8 mouse cellular contexts compared by ENCODE assay signal in the genomic region with DNA sequence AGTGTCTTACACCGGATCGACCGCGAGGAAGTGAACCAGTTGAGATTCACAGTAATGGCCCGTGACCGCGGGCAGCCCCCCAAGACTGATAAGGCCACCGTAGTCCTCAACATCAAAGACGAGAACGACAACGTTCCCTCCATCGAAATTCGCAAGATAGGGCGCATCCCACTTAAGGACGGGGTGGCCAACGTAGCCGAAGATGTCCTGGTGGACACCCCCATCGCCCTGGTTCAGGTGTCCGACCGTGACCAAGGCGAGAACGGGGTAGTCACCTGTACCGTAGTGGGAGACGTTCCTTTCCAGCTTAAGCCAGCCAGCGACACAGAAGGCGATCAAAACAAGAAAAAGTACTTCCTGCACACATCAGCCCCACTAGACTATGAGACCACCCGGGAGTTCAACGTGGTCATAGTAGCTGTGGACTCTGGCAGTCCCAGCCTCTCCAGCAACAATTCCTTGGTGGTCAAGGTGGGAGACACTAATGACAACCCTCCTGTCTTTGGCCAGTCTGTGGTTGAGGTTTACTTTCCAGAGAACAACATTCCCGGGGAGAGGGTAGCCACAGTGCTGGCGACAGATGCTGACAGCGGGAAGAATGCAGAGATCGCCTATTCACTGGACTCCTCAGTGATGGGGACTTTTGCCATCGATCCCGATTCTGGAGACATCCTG. TPM values are rescaled to one million over a fixed set of nuclear protein-coding genes. Genes with fewer than 3 reads are reported as not detected.
DNase-seq lines count a peak whose midpoint lies in the region; ATAC-seq and TF ChIP-seq lines count a peak whose summit lies in the region.

No protein-coding gene starts in this region.

- 7% methylated on average over 34 of the region's 34 CpGs for WGBS in heart, adult 2 months
- WGBS in thymus, adult 2 months, result 23% methylated on average over 34 of the region's 34 CpGs
- 3% methylated on average over 34 of the region's 34 CpGs for WGBS in hindbrain, postnatal 0 days
- 4% methylated on average over 34 of the region's 34 CpGs for WGBS in midbrain, embryonic 15.5 days

- TF ChIP-seq POLR2A in heart, adult 2 months (IDR thresholded peaks at IDR 0.05; ENCODE audit: insufficient read depth, low read depth, low read length), result no peak
- no peak for TF ChIP-seq POLR2A in thymus, adult 2 months (IDR thresholded peaks at IDR 0.05; ENCODE audit: control insufficient read depth, extremely low read depth, insufficient read depth, low read length, poor library complexity)

- H3K4me2 ChIP-seq in hindbrain, postnatal 0 days (ENCODE audit: low read depth, low read length), result peak overlapping the region; percentile 78
- H3K4me2 ChIP-seq in midbrain, embryonic 15.5 days, result peak overlapping the region; percentile 97

- H3K9ac ChIP-seq in heart, adult 2 months (ENCODE audit: low read depth, low read length), result peak overlapping the region; percentile 77
- peak overlapping the region; percentile 67 for H3K9ac ChIP-seq in hindbrain, postnatal 0 days (replicated peaks; ENCODE audit: low read length)
- H3K9ac ChIP-seq in midbrain, embryonic 15.5 days, result peak overlapping the region; percentile 80

- TF ChIP-seq CTCF in heart, adult 2 months (IDR thresholded peaks at IDR 0.05), result no peak
- TF ChIP-seq CTCF in thymus, adult 2 months (IDR thresholded peaks at IDR 0.05; ENCODE audit: borderline replicate concordance, control insufficient read depth, extremely low read depth, insufficient read depth, low read length, poor library complexity), result no peak
- no peak for TF ChIP-seq CTCF in hindbrain, postnatal 0 days (IDR thresholded peaks at IDR 0.05; ENCODE audit: low read depth)

- H3K9me3 ChIP-seq in hindbrain, postnatal 0 days (ENCODE audit: low read length), result no peaks in the 10 kb centered on the region
- no peaks in the 10 kb centered on the region for H3K9me3 ChIP-seq in midbrain, embryonic 15.5 days

- H3K79me2 ChIP-seq in heart, adult 2 months (replicated peaks; ENCODE audit: control insufficient read depth, insufficient read depth, low read length), result 0 out of 2 replicates have a peak, but pooled peaks cover 2% of the 10 kb centered on the region

- no peaks in the 10 kb centered on the region; the same call in 1 of the 2 replicates for H3K36me3 ChIP-seq in heart, adult 2 months (ENCODE audit: control insufficient read depth, insufficient read depth, low read length)
- no peaks in the 10 kb centered on the region for H3K36me3 ChIP-seq in thymus, adult 2 months (ENCODE audit: control insufficient read depth, insufficient read depth, low read length)
- H3K36me3 ChIP-seq in hindbrain, postnatal 0 days (ENCODE audit: insufficient read depth, low read length), result no peaks in the 10 kb centered on the region
- H3K36me3 ChIP-seq in midbrain, embryonic 15.5 days (replicated peaks), result no peaks in the 10 kb centered on the region

- ATAC-seq in hindbrain, postnatal 0 days, result no peak
- no peak for ATAC-seq in midbrain, embryonic 15.5 days (replicated peaks)

- no peak for TF ChIP-seq EP300 in heart, adult 2 months (IDR thresholded peaks at IDR 0.05; ENCODE audit: insufficient read depth, low read depth, low read length)

- no peaks in the 10 kb centered on the region for H3K4me1 ChIP-seq in heart, adult 2 months (ENCODE audit: control insufficient read depth, insufficient read depth, low read length)
- peaks cover 41% of the 10 kb centered on the region for H3K4me1 ChIP-seq in thymus, adult 2 months (replicated peaks; ENCODE audit: control insufficient read depth, insufficient read depth, low read length)
- H3K4me1 ChIP-seq in hindbrain, postnatal 0 days (ENCODE audit: insufficient read depth, low read length), result no peaks in the 10 kb centered on the region
- H3K4me1 ChIP-seq in midbrain, embryonic 15.5 days, result peaks cover 21% of the 10 kb centered on the region

- peak overlapping the region; percentile 88 for H3K27ac ChIP-seq in heart, adult 2 months
- no peak overlapping the region for H3K27ac ChIP-seq in thymus, adult 2 months (ENCODE audit: control insufficient read depth, insufficient read depth, low read length)
- H3K27ac ChIP-seq in hindbrain, postnatal 0 days, result 0 out of 2 replicates have a peak overlapping the region, but pooled peaks have one; percentile 92
- 0 out of 2 replicates have a peak overlapping the region, but pooled peaks have one; percentile 15 for H3K27ac ChIP-seq in midbrain, embryonic 15.5 days

- intact Hi-C loops in heart, adult 2 months (cut with DNase I), result loop anchor here (2.0 to 5.0 kb wide), 2 partner anchors 22 to 227 kb away; no protein-coding TSS in a partner anchor

- peaks cover 3% of the 10 kb centered on the region; the same call in 1 of the 2 replicates for H3K27me3 ChIP-seq in heart, adult 2 months (ENCODE audit: control insufficient read depth, insufficient read depth, low read length)
- H3K27me3 ChIP-seq in thymus, adult 2 months (ENCODE audit: control insufficient read depth, insufficient read depth, low read length), result peaks cover 16% of the 10 kb centered on the region
- no peaks in the 10 kb centered on the region for H3K27me3 ChIP-seq in hindbrain, postnatal 0 days (ENCODE audit: insufficient read depth, low read length)
- H3K27me3 ChIP-seq in midbrain, embryonic 15.5 days (replicated peaks), result no peaks in the 10 kb centered on the region

- peak; percentile 28 to 43 for DNase-seq in heart, adult 2 months
- no peak for DNase-seq in heart, postnatal 4 days
- DNase-seq in thymus, postnatal 14 days, result peak; percentile 3
- no peak for DNase-seq in thymus, adult 2 months
- peak; percentile 9 for DNase-seq in hindbrain, postnatal 0 days (ENCODE audit: low spot score)
- no peak for DNase-seq in gastrocnemius, postnatal 25 days
- no peak for DNase-seq in c-Kit-positive CD71-positive TER-119-positive erythroid progenitor cells, embryonic 14.5 days (ENCODE audit: low spot score)

- H3K4me3 ChIP-seq in heart, adult 2 months, result peak overlapping the region; percentile 64
- no peak overlapping the region for H3K4me3 ChIP-seq in thymus, adult 2 months (ENCODE audit: control insufficient read depth, insufficient read depth, low read length)
- peak overlapping the region; percentile 75 for H3K4me3 ChIP-seq in hindbrain, postnatal 0 days (ENCODE audit: low read length)
- peak overlapping the region; percentile 71 for H3K4me3 ChIP-seq in midbrain, embryonic 15.5 days

RNA-seq across cellular contexts. Expression of a gene that starts 2.6 kb away (rescaled TPM):
- total RNA-seq in heart, adult 2 months (2021), result 100 to 1,000 TPM in 1 of 2 experiments, 10 to 100 TPM in 1; 82.7 to 107 TPM
- polyA plus RNA-seq in heart, adult 2 months (2012; rRNA removed), result 44.0 and 72.3 TPM in 2 replicates
- 100 to 1,000 TPM; 148 to 160 TPM for total RNA-seq in heart, postnatal 4 days (2021)
- 2.9 and 3.6 TPM in 2 replicates for polyA plus RNA-seq in thymus, adult 2 months (2012; rRNA removed)
- total RNA-seq in hindbrain, postnatal 0 days (2014; rRNA removed), result 152 and 157 TPM in 2 replicates
- 25.5 and 26.1 TPM in 2 replicates for polyA plus RNA-seq in hindbrain, postnatal 0 days (2015; fragmentation: Nextera tagmentation; extraction: Ambion mirVana)
- polyA plus RNA-seq in midbrain, embryonic 15.5 days (2015; fragmentation: Nextera tagmentation; extraction: Ambion mirVana), result 25.4 and 28.1 TPM in 2 replicates
- 1 to 10 TPM; 2.6 to 3.0 TPM for total RNA-seq in gastrocnemius, postnatal 25 days (2021)

Comparison
In these comparisons a context has a peak if more than half of its experiments do, and no peak if none do; other contexts are left out.
1. DNase-seq: peak in heart, adult 2 months (2 of 2), thymus, postnatal 14 days (single experiment) and hindbrain, postnatal 0 days (single experiment); none in heart, postnatal 4 days (single experiment), thymus, adult 2 months (single experiment), gastrocnemius, postnatal 25 days (single experiment) and c-Kit-positive CD71-positive TER-119-positive erythroid progenitor cells, embryonic 14.5 days (single experiment).
2. RNA of a gene that starts 2.6 kb away (total RNA-seq): 148 to 160 TPM in heart, postnatal 4 days, 152 to 157 TPM in hindbrain, postnatal 0 days and 82.7 to 107 TPM in heart, adult 2 months; 2.6 to 3.0 TPM in gastrocnemius, postnatal 25 days; every median in the first group is over 10 times any median in the second.
3. Peak in every context shown above with its lines, with median percentiles within 50 percentile points of each other: H3K9ac ChIP-seq.